Mouse (Mus musculus): Measurements from ENCODE around the gene Stx5a.

GRCm38 (mm10) chr19:8742176-8742575 lies 963 bp downstream of the Stx5a start:
- no peak for TF ChIP-seq POLR2A (IDR thresholded peaks at IDR 0.05; ENCODE audit: low read depth, low read length)
- TF ChIP-seq CTCF (IDR thresholded peaks at IDR 0.05; ENCODE audit: extremely low read depth, insufficient read depth, insufficient read length, insufficient replicate concordance) = no peak

Data from spleen, adult 2 months (tissue).